ENCODE assay signal across 9 mouse cellular contexts in the genomic region with DNA sequence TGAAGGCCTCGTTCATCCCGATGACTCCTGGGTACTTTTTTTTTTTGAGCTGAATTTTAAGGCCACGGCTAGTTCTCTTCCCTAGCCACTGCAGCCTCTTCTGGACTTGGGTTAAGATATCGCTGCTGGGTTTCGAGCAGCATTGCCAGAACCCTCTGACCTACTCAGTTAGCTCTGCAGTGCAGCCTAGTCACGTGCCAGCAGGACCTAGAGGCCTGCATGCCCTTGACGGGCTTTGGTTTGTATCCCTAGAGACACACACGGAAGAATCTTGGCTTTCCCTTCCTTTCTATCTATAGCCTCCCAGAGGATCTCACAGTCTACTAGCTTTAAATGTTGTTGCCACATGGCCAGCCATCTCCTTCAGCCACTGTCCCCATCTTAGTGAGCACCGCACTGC.
DNase-seq lines count a peak whose midpoint lies in the region; ATAC-seq and TF ChIP-seq lines count a peak whose summit lies in the region.
"Had no signal": no experiment of that assay in that cellular context is flagged by ENCODE, and none has a peak within 500 bp of the region (broad histone marks: within the 10 kb centered on the region; RNA-seq: fewer than 3 reads in every experiment).

No protein-coding gene starts in this region.

- no peak for ATAC-seq in kidney, embryonic 16.5 days (ENCODE audit: low FRiP score, low TSS enrichment)
- ATAC-seq in forebrain, embryonic 14.5 days = no peak

- no peaks in the 10 kb centered on the region for H3K4me1 ChIP-seq in kidney, adult 2 months (ENCODE audit: control insufficient read depth, insufficient read depth, low read length)
- peaks cover 26% of the 10 kb centered on the region for H3K4me1 ChIP-seq in kidney, embryonic 16.5 days (ENCODE audit: insufficient read depth, low read length)
- H3K4me1 ChIP-seq in forebrain, embryonic 14.5 days (ENCODE audit: control insufficient read depth, insufficient read depth, low read length) = no peaks in the 10 kb centered on the region

- 85% methylated on average over 9 of the region's 9 CpGs for WGBS in kidney, adult 2 months
- 88% methylated on average over 9 of the region's 9 CpGs for WGBS in kidney, embryonic 16.5 days
- 94% methylated on average over 9 of the region's 9 CpGs for WGBS in forebrain, embryonic 14.5 days

- no peaks in the 10 kb centered on the region for H3K27me3 ChIP-seq in kidney, adult 2 months (replicated peaks; ENCODE audit: control insufficient read depth, insufficient read depth, low read length)
- no peaks in the 10 kb centered on the region for H3K27me3 ChIP-seq in kidney, embryonic 16.5 days (ENCODE audit: insufficient read depth, low read length)
- no peaks in the 10 kb centered on the region for H3K27me3 ChIP-seq in forebrain, embryonic 14.5 days (replicated peaks; ENCODE audit: control insufficient read depth, insufficient read depth, low read length)
- H3K27me3 ChIP-seq: limb, embryonic 15.5 days had no signal

- H3K9me3 ChIP-seq in kidney, embryonic 16.5 days (ENCODE audit: low read length) = no peaks in the 10 kb centered on the region
- no peaks in the 10 kb centered on the region for H3K9me3 ChIP-seq in forebrain, embryonic 14.5 days (replicated peaks; ENCODE audit: control insufficient read depth, low read length)
- H3K9me3 ChIP-seq: limb, embryonic 15.5 days had no signal

- peak; percentile 34 for DNase-seq in kidney, adult 2 months
- DNase-seq in adrenal gland, postnatal 14 days = peak; percentile 50
- DNase-seq in heart, adult 11 months = peak; percentile 99
- DNase-seq in heart, postnatal 14 days = peak; percentile 58 to 67
- DNase-seq in forebrain, embryonic 14.5 days (ENCODE audit: low spot score) = no peak
- DNase-seq in Muller cell, postnatal 12 days (ENCODE audit: inconsistent ontology term) = no peak
- DNase-seq: lung, postnatal 10 days had no signal

- no peak overlapping the region for H3K27ac ChIP-seq in kidney, adult 2 months (ENCODE audit: insufficient read depth, low read depth, low read length)
- H3K27ac ChIP-seq in kidney, embryonic 16.5 days (ENCODE audit: low read length) = no peak overlapping the region
- H3K27ac ChIP-seq in forebrain, embryonic 14.5 days (ENCODE audit: low read depth, low read length) = no peak overlapping the region
- H3K27ac ChIP-seq: limb, embryonic 15.5 days had no signal

- no peak overlapping the region for H3K4me3 ChIP-seq in kidney, adult 2 months (ENCODE audit: insufficient read depth, low read depth, low read length)
- no peak overlapping the region for H3K4me3 ChIP-seq in kidney, embryonic 16.5 days (ENCODE audit: low read length)
- no peak overlapping the region for H3K4me3 ChIP-seq in forebrain, embryonic 14.5 days (ENCODE audit: low read depth, low read length)
- H3K4me3 ChIP-seq: limb, embryonic 15.5 days had no signal

- no peak for TF ChIP-seq POLR2A in kidney, adult 2 months (IDR thresholded peaks at IDR 0.05; ENCODE audit: low read depth, low read length)

- intact Hi-C loops in heart, postnatal 14 days (cut with DNase I) = no loop called here

- H3K4me2 ChIP-seq in kidney, embryonic 16.5 days (replicated peaks; ENCODE audit: low read depth, low read length) = no peak overlapping the region
- H3K4me2 ChIP-seq in forebrain, embryonic 14.5 days (ENCODE audit: low read length) = no peak overlapping the region
- H3K4me2 ChIP-seq: limb, embryonic 15.5 days had no signal

- H3K36me3 ChIP-seq in kidney, adult 2 months (ENCODE audit: control insufficient read depth, insufficient read depth, low read length) = no peaks in the 10 kb centered on the region
- H3K36me3 ChIP-seq in kidney, embryonic 16.5 days (ENCODE audit: insufficient read depth, low read length) = no peaks in the 10 kb centered on the region
- H3K36me3 ChIP-seq in forebrain, embryonic 14.5 days (ENCODE audit: control insufficient read depth, insufficient read depth, low read length) = no peaks in the 10 kb centered on the region
- H3K36me3 ChIP-seq: limb, embryonic 15.5 days had no signal

- no peak for TF ChIP-seq CTCF in kidney, adult 2 months (conservative IDR thresholded peaks at IDR 0.05; ENCODE audit: insufficient read depth, insufficient read length, low read depth, low read length)

- H3K9ac ChIP-seq in kidney, embryonic 16.5 days (replicated peaks; ENCODE audit: low read length) = no peak overlapping the region
- H3K9ac ChIP-seq in forebrain, embryonic 14.5 days (ENCODE audit: low read length) = no peak overlapping the region
- H3K9ac ChIP-seq: limb, embryonic 15.5 days had no signal

Comparison
In these comparisons a context has a peak if more than half of its experiments do, and no peak if none do; other contexts are left out.
1. DNase-seq: peak in kidney, adult 2 months (single experiment), adrenal gland, postnatal 14 days (single experiment), heart, adult 11 months (single experiment) and heart, postnatal 14 days (2 of 2); none in forebrain, embryonic 14.5 days (single experiment) and Muller cell, postnatal 12 days (single experiment).